Mouse (Mus musculus): ENCODE measurements around the gene Ahrr.

Ahrr gene

DNA sequence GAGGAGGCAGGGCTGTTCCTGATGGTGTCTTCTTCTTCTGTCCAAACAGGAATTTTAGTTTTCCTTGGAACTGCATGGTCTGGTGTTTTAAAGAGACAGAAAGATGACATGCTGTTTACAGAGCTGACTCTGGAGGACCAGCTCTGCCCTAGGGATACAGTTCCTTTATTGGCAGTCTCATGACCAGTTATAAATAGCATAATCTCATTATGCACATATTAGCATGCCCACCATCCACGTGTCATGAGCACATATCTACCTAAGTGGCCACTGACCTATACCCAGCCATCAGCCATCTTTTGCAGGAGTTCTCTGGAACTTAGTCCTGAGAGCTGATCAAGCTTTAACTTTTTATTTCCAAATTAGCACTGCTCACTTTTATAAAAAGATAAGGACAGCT, 71.5 kb downstream of the Ahrr start:
- DNase-seq: no peak

DNA sequence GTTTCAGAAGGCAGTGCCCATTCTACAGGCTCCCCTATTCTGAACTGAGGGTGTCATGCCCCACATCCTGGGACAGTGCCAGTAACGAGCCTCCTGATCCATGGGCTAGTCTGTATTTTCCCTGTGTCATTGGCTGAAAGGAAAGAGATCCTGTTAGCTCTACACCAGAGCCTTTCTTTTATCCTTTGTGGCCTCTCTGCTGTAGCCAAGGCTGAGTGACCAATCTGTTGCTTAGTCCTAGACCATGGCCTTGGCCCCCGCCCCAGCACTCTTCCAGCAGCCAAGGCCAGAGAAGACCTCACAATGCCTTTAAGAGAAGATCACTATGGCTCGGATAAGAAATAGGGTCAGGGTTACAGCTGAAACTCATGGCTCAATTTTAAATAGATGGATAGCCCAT, 73.7 kb downstream of the Ahrr start:
- DNase-seq: no peak

DNA sequence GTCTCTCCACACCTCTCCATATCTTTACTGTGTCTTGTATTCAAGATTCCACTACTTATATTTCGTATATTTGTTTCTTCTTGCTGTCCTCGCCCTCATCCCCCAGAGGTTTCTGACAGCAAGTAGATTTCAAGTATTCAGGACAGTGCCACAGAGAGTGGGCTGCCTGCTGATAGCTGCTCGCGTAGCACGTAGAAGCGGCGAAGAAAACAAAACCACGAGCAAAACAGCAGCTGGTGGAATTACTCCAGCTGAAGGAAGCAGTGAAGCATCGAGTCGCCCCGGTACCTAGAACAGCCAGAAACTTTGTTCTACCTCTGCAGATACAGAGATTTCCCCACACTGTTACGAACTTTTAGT, 83.2 kb downstream of the Ahrr start:
- DNase-seq: no peak

DNA sequence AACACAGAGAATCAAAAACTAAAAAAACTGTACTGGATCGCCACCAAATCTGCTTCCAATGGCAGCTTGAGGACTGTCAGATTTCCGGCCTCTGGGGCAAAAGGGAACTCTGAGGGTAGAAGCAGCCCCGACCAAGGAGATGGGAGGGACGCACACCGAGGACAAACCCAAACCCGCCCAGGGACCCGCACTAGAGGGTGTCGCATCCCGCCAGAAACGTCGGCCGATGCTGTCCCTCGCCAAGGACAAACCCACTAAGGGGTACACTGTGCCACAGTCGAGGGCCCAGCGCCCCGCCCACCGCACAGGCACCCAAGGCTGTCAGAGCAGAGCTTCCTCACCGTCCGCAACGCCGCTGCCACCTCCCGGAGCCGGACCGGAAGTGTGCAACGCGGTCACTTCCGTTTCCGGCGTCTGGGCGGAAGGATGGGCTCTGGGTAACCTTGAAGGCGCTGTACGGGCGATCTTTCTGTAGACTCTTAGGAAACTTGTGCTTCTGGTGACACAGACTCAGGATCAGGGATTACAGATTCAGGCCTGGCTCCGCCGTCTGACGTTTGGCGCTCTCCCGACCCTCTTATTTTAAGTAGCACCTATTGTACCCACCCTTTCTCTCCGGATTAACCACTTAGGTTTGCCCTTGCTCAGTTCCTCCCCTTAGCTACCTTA, 83.7 kb downstream of the Ahrr start, which contains the start of gene Exoc3:
Gene Exoc3 (minus strand): TSS at position 416 of the 669 bp plus-strand sequence.
- DNase-seq: peak; percentile 93 to 95

DNA sequence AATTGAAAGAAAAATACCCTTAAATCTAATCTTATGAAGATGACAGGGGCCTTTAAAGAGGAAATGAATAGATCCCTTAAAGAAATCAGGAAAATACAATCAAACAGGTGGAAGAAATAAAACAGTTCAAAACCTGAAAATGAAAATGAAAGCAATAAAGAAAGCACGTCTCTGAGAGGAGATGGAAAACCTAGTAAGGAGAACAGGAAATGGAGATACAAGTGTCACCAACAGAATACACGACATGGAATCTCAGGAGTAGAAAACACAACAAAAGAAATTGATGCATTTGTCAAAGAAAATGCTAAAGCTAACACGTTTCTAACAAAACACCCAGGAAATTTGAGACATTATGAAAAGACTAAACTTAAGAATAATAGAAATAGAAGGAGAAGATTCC, 95.7 kb downstream of the Ahrr start:
- no peak for DNase-seq

DNA sequence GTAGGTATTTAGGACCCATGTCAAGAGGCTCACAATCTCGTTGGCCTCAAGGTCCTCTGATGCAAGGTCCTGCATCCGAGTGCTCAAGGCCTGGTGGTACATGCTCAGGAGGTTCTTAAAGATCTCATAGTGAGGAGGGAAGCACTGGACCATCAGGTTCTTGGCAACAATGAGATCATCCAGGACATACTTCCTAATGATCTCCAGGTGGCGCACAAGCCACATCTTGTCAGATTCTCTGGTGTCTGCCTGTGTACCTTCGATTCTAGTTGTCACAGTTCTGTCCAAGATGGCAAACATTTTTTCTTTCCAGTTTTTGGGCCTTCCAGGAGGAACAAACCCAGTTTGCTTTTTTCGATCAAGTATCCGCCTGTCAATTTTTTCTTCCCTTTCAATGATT, 99.5 kb downstream of the Ahrr start:
- DNase-seq: no peak

DNA sequence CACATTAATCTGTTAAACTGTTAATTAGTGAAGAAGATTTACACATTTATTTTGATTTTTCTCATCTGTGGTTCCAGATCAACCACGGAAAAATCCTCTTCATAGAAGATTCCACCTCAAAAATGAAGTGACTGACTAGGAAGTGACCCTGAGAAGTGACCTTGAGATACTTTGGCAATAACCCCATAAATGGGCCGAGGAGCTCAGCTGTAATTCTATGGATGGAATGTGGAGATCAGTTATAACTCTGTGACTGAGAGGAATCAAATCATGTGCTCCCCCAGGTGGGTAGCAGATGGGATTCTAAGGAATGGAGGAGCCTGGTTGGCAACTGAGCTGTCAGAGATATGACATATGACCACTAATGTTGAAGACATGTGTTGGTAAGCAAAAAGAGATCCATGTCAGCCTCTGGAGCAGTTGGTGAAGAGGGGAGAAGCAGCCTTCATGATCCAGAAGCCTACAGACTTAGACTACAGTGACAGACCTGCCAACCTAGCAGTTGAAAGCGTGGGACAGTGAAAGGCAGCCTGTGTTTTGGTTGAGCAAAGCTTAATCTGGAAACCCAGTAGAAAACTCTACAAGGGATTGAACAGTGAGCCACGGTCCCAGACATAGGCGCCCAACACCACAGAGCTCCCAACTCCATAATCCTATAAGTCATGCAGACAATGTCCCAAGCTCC, 109.0 kb downstream of the Ahrr start:
- no peak for DNase-seq

DNA sequence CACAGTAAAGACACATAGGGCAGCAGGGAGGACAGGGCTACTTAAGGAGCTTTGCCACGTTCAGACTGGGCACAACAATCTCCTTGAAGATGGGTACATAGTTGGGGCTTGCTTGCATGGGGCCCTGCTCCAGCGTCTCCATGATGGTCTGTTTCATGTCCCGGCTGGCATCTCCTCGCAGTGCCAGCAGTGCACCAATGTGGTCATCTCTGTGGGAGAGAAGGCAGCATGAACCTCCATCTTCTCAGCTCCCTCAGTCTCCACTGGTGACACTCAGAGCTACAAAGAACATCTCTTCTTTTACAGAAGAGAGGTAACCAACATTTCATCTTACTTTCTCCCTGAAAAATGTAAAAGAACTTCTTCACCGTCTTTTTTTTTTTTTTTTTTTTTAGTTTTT, 120.1 kb downstream of the Ahrr start:
- no peak for DNase-seq

DNA sequence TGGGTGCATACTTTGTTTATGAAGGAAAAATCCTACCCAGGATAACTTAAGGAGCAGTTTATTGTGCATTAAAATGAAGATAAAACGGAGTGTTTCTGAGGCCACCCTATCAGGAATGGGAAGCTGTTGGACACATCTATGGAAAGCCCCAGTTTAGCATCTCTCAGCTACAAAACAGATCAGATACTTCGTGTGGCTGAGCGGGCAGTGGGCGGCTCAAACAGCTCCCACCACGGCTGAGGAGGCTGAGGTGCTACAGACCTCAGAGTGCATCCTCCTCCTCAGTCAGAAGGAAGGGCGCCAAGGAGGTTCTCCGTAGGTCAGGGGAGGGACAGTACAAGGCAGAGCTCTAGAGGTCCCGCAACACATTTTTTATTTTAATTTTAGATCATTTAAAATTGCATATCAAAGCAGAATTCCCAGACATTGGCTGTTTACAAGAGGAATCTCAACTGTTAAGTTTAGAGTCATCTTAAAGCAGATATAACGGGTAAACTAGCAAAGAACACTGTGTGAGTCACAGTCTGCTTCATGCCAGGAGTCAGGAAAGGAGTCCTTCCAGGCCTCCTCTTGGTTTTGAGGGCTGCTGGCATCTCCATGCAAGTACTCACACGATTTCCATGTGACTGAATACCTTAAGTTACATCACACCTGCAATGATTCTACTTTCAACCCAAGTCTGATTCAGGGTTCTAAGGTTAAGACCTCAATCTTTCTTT, 122.5 kb downstream of the Ahrr start:
- no peak for DNase-seq

DNA sequence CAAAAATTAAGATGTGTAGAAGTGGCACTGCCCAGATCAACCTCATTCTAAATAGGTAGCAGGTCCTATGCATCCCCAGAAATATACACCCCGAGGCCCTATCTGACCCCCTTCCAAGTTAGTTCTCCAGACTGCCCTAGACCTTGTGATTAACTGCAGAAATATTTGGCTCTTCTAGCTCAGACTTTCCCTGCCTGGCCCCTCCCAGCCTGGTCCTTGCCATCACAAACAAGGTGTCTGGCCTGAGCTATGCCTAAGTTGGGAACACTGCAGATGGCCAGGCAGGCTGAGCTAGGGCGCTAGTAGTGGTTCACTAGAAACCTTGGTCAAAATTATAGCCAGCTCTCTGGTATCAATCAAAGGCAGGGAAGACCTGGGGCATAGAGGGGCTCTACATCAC, 124.6 kb downstream of the Ahrr start:
- DNase-seq: no peak

DNA sequence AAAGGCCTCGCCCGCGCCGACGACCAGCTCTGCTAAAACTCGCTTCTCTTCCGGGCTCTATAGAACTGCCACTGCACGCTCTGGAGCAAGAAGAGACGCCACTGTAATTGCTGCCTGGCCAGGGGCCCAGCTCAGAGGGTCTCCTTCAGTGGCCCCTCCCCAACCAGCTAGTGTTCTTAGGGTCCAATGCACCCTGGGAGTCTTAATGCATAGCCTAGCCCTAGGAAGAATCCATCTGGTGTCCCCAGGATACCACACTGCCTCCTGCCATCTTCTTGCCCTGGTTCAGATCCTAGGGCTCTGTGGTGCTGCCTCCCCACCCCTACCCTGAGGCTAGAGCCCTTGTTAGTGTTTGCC, 125.1 kb downstream of the Ahrr start:
- no peak for DNase-seq

DNA sequence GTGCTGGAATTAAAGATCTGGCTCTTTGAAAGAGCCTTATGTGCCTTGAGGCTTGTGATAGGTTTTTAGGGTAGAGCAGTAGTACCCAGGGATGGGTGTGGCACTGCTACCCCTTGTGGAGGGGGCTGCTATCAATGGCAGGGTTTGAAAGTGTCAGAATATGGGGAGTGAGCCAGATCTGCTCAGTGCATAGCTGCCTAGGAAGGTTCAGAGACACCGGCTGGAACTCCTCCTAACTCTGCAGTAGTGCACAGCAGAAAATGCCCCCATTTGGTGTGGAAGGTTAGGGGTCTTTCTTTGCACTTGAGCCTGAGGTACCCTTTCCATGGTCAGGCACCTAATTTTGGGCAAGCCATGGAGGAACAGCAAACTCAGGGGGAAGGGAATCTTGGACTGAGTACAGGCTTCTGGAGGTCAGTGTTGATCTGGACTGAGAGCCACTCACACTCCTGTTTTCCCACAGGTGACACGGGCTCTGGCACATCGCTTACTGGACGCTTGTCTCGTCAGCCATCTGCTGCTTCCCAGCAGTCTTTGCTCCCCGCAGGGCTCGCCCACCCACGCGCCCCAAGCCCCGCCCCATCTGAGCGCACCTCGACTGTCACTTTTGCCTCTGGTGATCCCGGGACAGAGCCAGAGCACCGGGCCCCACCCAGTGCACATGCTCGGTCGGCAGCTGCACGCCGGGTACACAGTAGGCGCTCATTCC, 125.6 kb downstream of the Ahrr start:
- DNase-seq: peak; percentile 47 to 59
